Comparison of ENCODE assay signal across 16 mouse cellular contexts in genomic region chr4:41081733-41082132, GRCm38 (mm10). TPM values are rescaled to one million over a fixed set of nuclear protein-coding genes. Genes with fewer than 3 reads are reported as not detected.
"Had no signal": no experiment of that assay in that cellular context is flagged by ENCODE, and none has a peak within 500 bp of the region (broad histone marks: within the 10 kb centered on the region; RNA-seq: fewer than 3 reads in every experiment).

No protein-coding gene starts in this region.

- H3K36me3 ChIP-seq: limb, embryonic 10.5 days; midbrain, embryonic 12.5 days had no signal

- H3K27me3 ChIP-seq: midbrain, embryonic 12.5 days had no signal

- H3K4me3 ChIP-seq: limb, embryonic 10.5 days; megakaryocyte, embryonic 14.5 days; midbrain, embryonic 12.5 days had no signal

- DNase-seq: kidney, adult 8-10 months; kidney, postnatal 25 days; layer of hippocampus, postnatal 36 days; lung, adult 2 months; lung, postnatal 10 days; lung, postnatal 4 days; right cerebral cortex, postnatal 25 days; thymus, postnatal 4 days had no signal

- H3K4me2 ChIP-seq: midbrain, embryonic 12.5 days had no signal

- ATAC-seq: inflammation-experienced regulatory T-cells, adult 6 months; intestine, postnatal 0 days; midbrain, embryonic 16.5 days had no signal

- H3K9ac ChIP-seq: midbrain, embryonic 12.5 days had no signal

- H3K4me1 ChIP-seq: limb, embryonic 10.5 days; megakaryocyte, embryonic 14.5 days; midbrain, embryonic 12.5 days had no signal

- H3K9me3 ChIP-seq: limb, embryonic 10.5 days; midbrain, embryonic 12.5 days had no signal

- H3K27ac ChIP-seq: limb, embryonic 10.5 days; midbrain, embryonic 12.5 days had no signal

RNA-seq across cellular contexts. Expression of gene Aqp3, which starts 16.2 kb away (rescaled TPM):
- total RNA-seq: layer of hippocampus, postnatal 36 days; left cerebral cortex, postnatal 10 days had no signal

RNA-seq across cellular contexts. Expression of gene Aqp7, which starts 33.8 kb away (rescaled TPM):
- total RNA-seq: layer of hippocampus, postnatal 36 days; left cerebral cortex, postnatal 10 days had no signal
- polyA plus RNA-seq: midbrain, embryonic 12.5 days; midbrain, embryonic 16.5 days; neural tube, embryonic 14.5 days had no signal
